Mouse (Mus musculus) thymus, postnatal 10 days (tissue): ENCODE results near the gene Zfp668.

Experiments
- DNase-seq, 2 experiments: peaks; one replicate each; pipeline ENCODE4 v3.0.0; 2021; ENCODE audit warnings: low spot score in 2 of 2

Zfp668 gene

GRCm38 (mm10) chr7:127895442-127895841 lies 18.8 kb upstream of the Zfp668 start, which contains the start of the genes Gm21974 and Vkorc1:
Gene Gm21974 (minus strand): TSS chr7:127895454.
Gene Vkorc1 (minus strand): TSS chr7:127895617.
- peak; percentile 83 for DNase-seq

- DNase-seq: no peak
Observed at GRCm38 (mm10) chr7:127894480-127894879, 17.9 kb upstream of the Zfp668 start.

GRCm38 (mm10) chr7:127890798-127891197 lies 14.2 kb upstream of the Zfp668 start, which contains the start of gene Prss53:
Gene Prss53 (minus strand): TSS chr7:127890970.
- no peak for DNase-seq

- DNase-seq: no peak
Observed at GRCm38 (mm10) chr7:127888821-127889220, 12.2 kb upstream of the Zfp668 start.

- no peak for DNase-seq
Observed at GRCm38 (mm10) chr7:127887781-127888180, 11.2 kb upstream of the Zfp668 start.

- DNase-seq: no peak
Observed at GRCm38 (mm10) chr7:127887191-127887590, 10.6 kb upstream of the Zfp668 start.

GRCm38 (mm10) chr7:127886551-127886950 lies 9.9 kb upstream of the Zfp668 start:
- no peak for DNase-seq

- DNase-seq: no peak
Observed at GRCm38 (mm10) chr7:127885951-127886350, 9.3 kb upstream of the Zfp668 start.

GRCm38 (mm10) chr7:127880431-127880830 lies 3.8 kb upstream of the Zfp668 start:
- DNase-seq: no peak

- no peak for DNase-seq
Observed at GRCm38 (mm10) chr7:127879301-127879700, 2.7 kb upstream of the Zfp668 start.

GRCm38 (mm10) chr7:127876041-127876466 lies 574 bp downstream of the Zfp668 start, which contains the start of gene Zfp646:
Gene Zfp646 (plus strand): TSS chr7:127876221.
- peak; percentile 63 to 67 for DNase-seq

GRCm38 (mm10) chr7:127875627-127876001 lies 1.0 kb downstream of the Zfp668 start:
- peak; percentile 84 to 85 for DNase-seq

- DNase-seq: no peak
Observed at GRCm38 (mm10) chr7:127874812-127875626, 1.6 kb downstream of the Zfp668 start.

- no peak for DNase-seq
Observed at GRCm38 (mm10) chr7:127870136-127870821, 6.3 kb downstream of the Zfp668 start.

- DNase-seq: no peak
Observed at GRCm38 (mm10) chr7:127869149-127869810, 7.3 kb downstream of the Zfp668 start.

- DNase-seq: no peak
Observed at GRCm38 (mm10) chr7:127867641-127868040, 9.0 kb downstream of the Zfp668 start.

- DNase-seq: no peak
Observed at GRCm38 (mm10) chr7:127866434-127866833, 10.2 kb downstream of the Zfp668 start.

GRCm38 (mm10) chr7:127858258-127858657 lies 18.4 kb downstream of the Zfp668 start:
- no peak for DNase-seq

- DNase-seq: no peak
Observed at GRCm38 (mm10) chr7:127850906-127851305, 25.7 kb downstream of the Zfp668 start.

- DNase-seq: no peak
Observed at GRCm38 (mm10) chr7:127849973-127850875, 26.4 kb downstream of the Zfp668 start.
